Mouse (Mus musculus): ENCODE results near the gene Nmral1. TPM values are rescaled to one million over a fixed set of nuclear protein-coding genes. Genes with fewer than 3 reads are reported as not detected.
"Not testable (repeated sequence)": the region's sequence is repeated elsewhere in the genome, so short reads cannot be mapped to it uniquely, and the experiment has no call there.

Nmral1 gene
- polyA plus RNA-seq, 1 experiment from 2014 or later: 97.6 TPM

GRCm38 (mm10) chr16:4702646-4703045 is 16.5 kb downstream of the Nmral1 start:
- H3K9me3 ChIP-seq: no peaks in the 10 kb centered on the region
- no peaks in the 10 kb centered on the region for H3K4me1 ChIP-seq
- no peak for DNase-seq (ENCODE audit: low spot score)
- no peak overlapping the region for H3K27ac ChIP-seq
- WGBS: 71% methylated on average over 1 of the region's 1 CpGs
- H3K4me3 ChIP-seq: no peak overlapping the region
- no peaks in the 10 kb centered on the region for H3K27me3 ChIP-seq (ENCODE audit: insufficient read depth, poor library complexity, severe bottlenecking)
- peaks cover 92% of the 10 kb centered on the region for H3K36me3 ChIP-seq

- Histone ChIP-seq H3K36me3 (peaks cover 93% of the 10 kb centered on the region), H3K27ac (no peak overlapping the region), H3K9me3 (no peaks in the 10 kb centered on the region), H3K4me3 (no peak overlapping the region), H3K4me1 (no peaks in the 10 kb centered on the region), H3K27me3 (ENCODE audit: insufficient read depth, poor library complexity, severe bottlenecking) (no peaks in the 10 kb centered on the region)
- 89% methylated on average over 3 of the region's 3 CpGs for WGBS
- DNase-seq (ENCODE audit: low spot score): no peak
Observed at GRCm38 (mm10) chr16:4701211-4701610, 17.9 kb downstream of the Nmral1 start.

GRCm38 (mm10) chr16:4689371-4689770 is 29.8 kb downstream of the Nmral1 start:
- 96% methylated on average over 4 of the region's 4 CpGs for WGBS
- not testable (repeated sequence) for H3K27ac ChIP-seq; DNase-seq (ENCODE audit: low spot score); H3K27me3 ChIP-seq (ENCODE audit: insufficient read depth, poor library complexity, severe bottlenecking); H3K4me3 ChIP-seq; H3K9me3 ChIP-seq
- H3K4me1 ChIP-seq: peaks cover 12% of the 10 kb centered on the region; the same call in 1 of the 2 replicates
- peaks cover 72% of the 10 kb centered on the region for H3K36me3 ChIP-seq

GRCm38 (mm10) chr16:4684457-4684791 is 34.7 kb downstream of the Nmral1 start:
- WGBS: 1% methylated on average over 9 of the region's 9 CpGs

GRCm38 (mm10) chr16:4683581-4684456 is 35.3 kb downstream of the Nmral1 start:
- peak overlapping the region; percentile 81 for H3K4me3 ChIP-seq

More at GRCm38 (mm10) chr16:4684457-4684791, 34.7 kb downstream of the Nmral1 start:
- Histone ChIP-seq H3K27me3 (ENCODE audit: insufficient read depth, poor library complexity, severe bottlenecking) (no peaks in the 10 kb centered on the region), H3K4me1 (peaks cover 16% of the 10 kb centered on the region; the same call in 1 of the 2 replicates), H3K4me3 (peak overlapping the region; percentile 81), H3K9me3 (no peaks in the 10 kb centered on the region), H3K27ac (peak overlapping the region; percentile 92), H3K36me3 (peaks cover 26% of the 10 kb centered on the region)
- DNase-seq (ENCODE audit: low spot score): no peak

GRCm38 (mm10) chr16:4683193-4683580 is 36.0 kb downstream of the Nmral1 start:
- Histone ChIP-seq H3K4me3 (peak overlapping the region; percentile 81), H3K36me3 (peaks cover 16% of the 10 kb centered on the region), H3K27ac (peak overlapping the region; percentile 92), H3K27me3 (ENCODE audit: insufficient read depth, poor library complexity, severe bottlenecking) (no peaks in the 10 kb centered on the region), H3K4me1 (peaks cover 28% of the 10 kb centered on the region), H3K9me3 (no peaks in the 10 kb centered on the region)
- DNase-seq (ENCODE audit: low spot score): no peak
- WGBS: 30% methylated on average over 9 of the region's 9 CpGs

More at GRCm38 (mm10) chr16:4683581-4684456, 35.3 kb downstream of the Nmral1 start:
- H3K27me3 ChIP-seq (ENCODE audit: insufficient read depth, poor library complexity, severe bottlenecking): no peaks in the 10 kb centered on the region
- peak overlapping the region; percentile 92 for H3K27ac ChIP-seq
- peaks cover 20% of the 10 kb centered on the region for H3K36me3 ChIP-seq
- WGBS: under 1% methylated on average over 54 of the region's 54 CpGs
- H3K9me3 ChIP-seq: no peaks in the 10 kb centered on the region
- DNase-seq (ENCODE audit: low spot score): peak; percentile 97
- peaks cover 22% of the 10 kb centered on the region for H3K4me1 ChIP-seq

- Histone ChIP-seq H3K9me3 (no peaks in the 10 kb centered on the region), H3K36me3 (peaks cover 11% of the 10 kb centered on the region), H3K4me3 (peak overlapping the region; percentile 81; the same call in 1 of the 2 replicates), H3K4me1 (peaks cover 33% of the 10 kb centered on the region), H3K27me3 (ENCODE audit: insufficient read depth, poor library complexity, severe bottlenecking) (no peaks in the 10 kb centered on the region), H3K27ac (0 out of 2 replicates have a peak overlapping the region, but pooled peaks have one; percentile 92)
- DNase-seq (ENCODE audit: low spot score): no peak
- 69% methylated on average over 4 of the region's 4 CpGs for WGBS
Observed at GRCm38 (mm10) chr16:4682628-4683179, 36.5 kb downstream of the Nmral1 start.

- not testable (repeated sequence) for H3K27ac ChIP-seq; H3K4me3 ChIP-seq; H3K27me3 ChIP-seq (ENCODE audit: insufficient read depth, poor library complexity, severe bottlenecking); H3K9me3 ChIP-seq; H3K36me3 ChIP-seq; DNase-seq (ENCODE audit: low spot score)
- WGBS: 78% methylated on average over 3 of the region's 3 CpGs
- peaks cover 33% of the 10 kb centered on the region for H3K4me1 ChIP-seq
Observed at GRCm38 (mm10) chr16:4680922-4681455, 38.2 kb downstream of the Nmral1 start.

GRCm38 (mm10) chr16:4679121-4680018 is 39.8 kb downstream of the Nmral1 start, which contains the start of gene Coro7:
TSS of gene Coro7 (minus strand) at chr16:4679777.
- Histone ChIP-seq H3K4me3 (peak within 1 kb of the TSS; percentile 85), H3K27ac (peak within 1 kb of the TSS; percentile 88), H3K4me1 (peaks cover 21% of the 10 kb centered on the region), H3K36me3 (peaks cover 18% of the 10 kb centered on the region), H3K9me3 (no peaks in the 10 kb centered on the region), H3K27me3 (ENCODE audit: insufficient read depth, poor library complexity, severe bottlenecking) (no peaks in the 10 kb centered on the region)
- WGBS: under 1% methylated on average over 47 of the region's 47 CpGs
- peak; percentile 98 for DNase-seq (ENCODE audit: low spot score)

GRCm38 (mm10) chr16:4678080-4678479 is 41.1 kb downstream of the Nmral1 start:
- WGBS: 62% methylated on average over 5 of the region's 5 CpGs
- Histone ChIP-seq H3K36me3 (peaks cover 27% of the 10 kb centered on the region), H3K4me3 (no peak overlapping the region; the same call in 1 of the 2 replicates)

GRCm38 (mm10) chr16:4676836-4677235 is 42.3 kb downstream of the Nmral1 start:
- no peak for DNase-seq (ENCODE audit: low spot score)
- 93% methylated on average over 5 of the region's 5 CpGs for WGBS
- H3K4me3 ChIP-seq: no peak overlapping the region

More at GRCm38 (mm10) chr16:4678080-4678479, 41.1 kb downstream of the Nmral1 start:
- Histone ChIP-seq H3K4me1 (peaks cover 21% of the 10 kb centered on the region), H3K27ac (no peak overlapping the region), H3K27me3 (ENCODE audit: insufficient read depth, poor library complexity, severe bottlenecking) (no peaks in the 10 kb centered on the region), H3K9me3 (no peaks in the 10 kb centered on the region)
- no peak for DNase-seq (ENCODE audit: low spot score)

GRCm38 (mm10) chr16:4674091-4674490 is 45.1 kb downstream of the Nmral1 start:
- 85% methylated on average over 4 of the region's 4 CpGs for WGBS
- Histone ChIP-seq H3K27ac (no peak overlapping the region), H3K4me3 (no peak overlapping the region), H3K9me3 (no peaks in the 10 kb centered on the region), H3K36me3 (peaks cover 40% of the 10 kb centered on the region), H3K27me3 (ENCODE audit: insufficient read depth, poor library complexity, severe bottlenecking) (no peaks in the 10 kb centered on the region), H3K4me1 (peaks cover 14% of the 10 kb centered on the region)
- DNase-seq (ENCODE audit: low spot score): no peak

More at GRCm38 (mm10) chr16:4676836-4677235, 42.3 kb downstream of the Nmral1 start:
- Histone ChIP-seq H3K27ac (no peak overlapping the region), H3K27me3 (ENCODE audit: insufficient read depth, poor library complexity, severe bottlenecking) (no peaks in the 10 kb centered on the region), H3K36me3 (peaks cover 27% of the 10 kb centered on the region), H3K9me3 (no peaks in the 10 kb centered on the region), H3K4me1 (peaks cover 18% of the 10 kb centered on the region)
